Mouse (Mus musculus): ENCODE results near the gene Sgpp1. TPM values are rescaled to one million over a fixed set of nuclear protein-coding genes. Genes with fewer than 3 reads are reported as not detected.
"Not testable (repeated sequence)": the region's sequence is repeated elsewhere in the genome, so short reads cannot be mapped to it uniquely, and the experiment has no call there.

The Sgpp1 gene
- polyA plus RNA-seq, 1 experiment from 2014 or later, result 11.5 TPM

DNA sequence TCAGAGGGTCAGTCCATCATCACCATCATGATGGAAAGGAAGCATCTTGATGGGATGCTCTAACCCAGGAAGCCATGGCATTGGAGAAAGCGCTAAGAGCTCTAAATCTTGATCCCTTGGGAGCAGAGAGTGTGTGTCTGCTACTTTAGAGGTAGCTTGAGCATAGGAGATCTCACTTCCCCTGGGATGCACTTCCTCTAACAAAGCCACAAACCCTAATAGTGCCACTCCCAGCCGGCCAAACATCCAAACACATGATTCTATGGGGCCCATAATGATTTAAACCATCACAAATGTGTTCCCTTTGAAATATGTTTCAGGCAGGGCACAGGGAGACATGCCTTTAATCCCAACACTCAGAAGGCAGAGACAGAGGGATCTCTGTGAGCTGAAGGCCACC lies 46.5 kb downstream of the Sgpp1 start:
- Histone ChIP-seq H3K27me3 (ENCODE audit: control insufficient read depth, insufficient read depth, low read depth, low read length) (no peaks in the 10 kb centered on the region), H3K4me1 (ENCODE audit: control insufficient read depth, low read depth, low read length) (no peaks in the 10 kb centered on the region), H3K36me3 (ENCODE audit: control insufficient read depth, insufficient read depth) (no peaks in the 10 kb centered on the region), H3K27ac (ENCODE audit: low read length) (no peak overlapping the region), H3K4me2 (ENCODE audit: low read depth, low read length) (no peak overlapping the region), H3K9ac (ENCODE audit: low read depth, low read length) (no peak overlapping the region), H3K4me3 (ENCODE audit: low read depth, low read length) (no peak overlapping the region), H3K9me3 (replicated peaks; ENCODE audit: control insufficient read depth, low read length) (no peaks in the 10 kb centered on the region; the same call in 1 of the 2 replicates)
- ATAC-seq (ENCODE audit: low read depth), result no peak
- 58% methylated on average over 2 of the region's 2 CpGs for WGBS (ENCODE audit: insufficient replicate concordance)

DNA sequence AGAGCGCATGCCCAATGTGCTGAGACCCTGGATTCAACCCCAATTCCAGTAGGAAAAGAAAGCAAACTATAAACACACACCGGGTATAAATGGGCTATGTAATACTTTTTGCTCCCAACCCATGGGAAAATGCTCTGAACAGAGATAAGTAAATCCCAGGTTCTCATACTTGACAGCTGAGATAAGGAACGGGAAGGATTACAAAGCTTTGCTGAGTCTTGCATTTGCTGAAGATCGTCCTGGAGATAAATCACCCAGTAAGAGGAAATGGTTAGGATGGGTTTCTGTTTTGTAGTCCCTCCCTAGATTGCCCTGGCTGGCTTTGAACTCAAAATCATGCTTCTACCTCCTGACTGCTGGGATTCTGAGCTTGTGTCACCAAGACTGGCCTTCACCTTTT lies 48.2 kb downstream of the Sgpp1 start:
- Histone ChIP-seq H3K9me3 (replicated peaks; ENCODE audit: control insufficient read depth, low read length) (no peaks in the 10 kb centered on the region; the same call in 1 of the 2 replicates), H3K27me3 (ENCODE audit: control insufficient read depth, insufficient read depth, low read depth, low read length) (no peaks in the 10 kb centered on the region), H3K9ac (ENCODE audit: low read depth, low read length) (no peak overlapping the region), H3K36me3 (ENCODE audit: control insufficient read depth, insufficient read depth) (no peaks in the 10 kb centered on the region), H3K4me2 (ENCODE audit: low read depth, low read length) (no peak overlapping the region), H3K4me1 (ENCODE audit: control insufficient read depth, low read depth, low read length) (no peaks in the 10 kb centered on the region), H3K4me3 (ENCODE audit: low read depth, low read length) (no peak overlapping the region), H3K27ac (ENCODE audit: low read length) (no peak overlapping the region)
- 22% methylated on average over 4 of the region's 4 CpGs for WGBS (ENCODE audit: insufficient replicate concordance)
- ATAC-seq (ENCODE audit: low read depth), result no peak

DNA sequence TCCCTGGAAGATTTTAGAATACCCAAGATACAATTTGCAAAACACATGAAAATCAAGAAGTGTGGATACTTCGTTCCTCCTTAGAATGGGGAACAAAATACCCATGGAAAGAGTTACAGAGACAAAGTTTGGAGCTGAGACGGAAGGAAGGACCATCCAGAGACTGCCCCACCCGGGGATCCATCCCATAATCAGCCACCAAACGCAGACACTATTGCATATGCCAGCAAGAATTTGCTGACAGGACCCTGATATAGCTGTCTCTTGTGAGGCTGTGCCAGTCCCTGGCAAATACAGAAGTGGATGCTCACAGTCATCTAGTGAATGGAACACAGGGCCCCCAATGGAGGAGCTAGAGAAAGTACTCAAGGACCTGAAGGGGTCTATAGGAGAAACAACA lies 51.5 kb downstream of the Sgpp1 start:
- H3K9ac ChIP-seq (ENCODE audit: low read depth, low read length); ATAC-seq (ENCODE audit: low read depth); H3K36me3 ChIP-seq (ENCODE audit: control insufficient read depth, insufficient read depth); H3K4me2 ChIP-seq (ENCODE audit: low read depth, low read length); H3K27me3 ChIP-seq (ENCODE audit: control insufficient read depth, insufficient read depth, low read depth, low read length); H3K9me3 ChIP-seq (replicated peaks; ENCODE audit: control insufficient read depth, low read length); H3K4me3 ChIP-seq (ENCODE audit: low read depth, low read length); H3K27ac ChIP-seq (ENCODE audit: low read length); H3K4me1 ChIP-seq (ENCODE audit: control insufficient read depth, low read depth, low read length): not testable (repeated sequence)
- 49% methylated on average over 4 of the region's 4 CpGs for WGBS (ENCODE audit: insufficient replicate concordance)

DNA sequence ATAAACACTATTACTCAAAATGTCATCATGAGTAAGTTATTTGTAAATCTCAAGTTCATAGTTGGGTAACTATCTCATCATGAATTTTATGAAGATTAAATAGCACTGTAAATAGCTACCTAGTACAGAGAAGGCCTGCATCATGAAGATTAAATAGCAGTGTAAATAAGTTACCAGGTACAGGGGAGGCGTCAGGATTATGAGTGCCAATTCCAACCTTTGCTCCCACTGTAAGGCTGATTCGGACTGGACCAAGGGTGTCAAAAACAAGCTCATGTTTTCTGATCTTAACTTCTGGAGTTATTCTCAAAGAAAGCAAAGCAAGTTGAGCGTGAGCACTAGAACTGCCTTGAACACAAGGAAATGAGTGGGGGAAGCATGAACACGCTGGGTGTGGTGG lies 51.9 kb downstream of the Sgpp1 start:
- Histone ChIP-seq H3K4me1 (ENCODE audit: control insufficient read depth, low read depth, low read length) (no peaks in the 10 kb centered on the region), H3K36me3 (ENCODE audit: control insufficient read depth, insufficient read depth) (no peaks in the 10 kb centered on the region), H3K27me3 (ENCODE audit: control insufficient read depth, insufficient read depth, low read depth, low read length) (no peaks in the 10 kb centered on the region), H3K27ac (ENCODE audit: low read length) (no peak overlapping the region), H3K4me2 (ENCODE audit: low read depth, low read length) (no peak overlapping the region), H3K4me3 (ENCODE audit: low read depth, low read length) (no peak overlapping the region), H3K9ac (ENCODE audit: low read depth, low read length) (no peak overlapping the region), H3K9me3 (replicated peaks; ENCODE audit: control insufficient read depth, low read length) (no peaks in the 10 kb centered on the region; the same call in 1 of the 2 replicates)
- no peak for ATAC-seq (ENCODE audit: low read depth)
- WGBS (ENCODE audit: insufficient replicate concordance), result 72% methylated on average over 4 of the region's 4 CpGs

DNA sequence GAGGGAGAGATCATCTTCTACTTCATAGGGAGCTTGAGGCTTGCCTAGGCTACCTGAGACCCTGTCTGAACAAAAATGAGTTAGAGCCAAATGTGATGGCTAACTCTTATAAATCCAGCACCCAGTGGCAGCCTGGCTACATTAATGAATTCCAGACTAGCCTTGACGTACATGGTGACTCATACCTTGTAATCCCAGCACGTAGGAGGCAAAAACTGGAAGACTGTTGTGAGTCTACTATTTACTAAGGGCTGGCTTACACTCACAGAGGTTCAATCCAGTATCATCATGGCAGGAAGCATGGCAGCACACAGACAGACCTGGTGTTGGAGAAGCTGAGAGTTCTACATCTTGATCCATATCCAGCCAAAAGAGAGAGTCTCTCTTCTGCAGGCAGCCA lies 52.7 kb downstream of the Sgpp1 start:
- 59% methylated on average over 2 of the region's 2 CpGs for WGBS (ENCODE audit: insufficient replicate concordance)
- Histone ChIP-seq H3K27ac (ENCODE audit: low read length) (no peak overlapping the region), H3K4me1 (ENCODE audit: control insufficient read depth, low read depth, low read length) (no peaks in the 10 kb centered on the region), H3K9me3 (replicated peaks; ENCODE audit: control insufficient read depth, low read length) (no peaks in the 10 kb centered on the region; the same call in 1 of the 2 replicates), H3K4me2 (ENCODE audit: low read depth, low read length) (no peak overlapping the region), H3K27me3 (ENCODE audit: control insufficient read depth, insufficient read depth, low read depth, low read length) (no peaks in the 10 kb centered on the region), H3K9ac (ENCODE audit: low read depth, low read length) (no peak overlapping the region), H3K4me3 (ENCODE audit: low read depth, low read length) (no peak overlapping the region), H3K36me3 (ENCODE audit: control insufficient read depth, insufficient read depth) (no peaks in the 10 kb centered on the region)
- ATAC-seq (ENCODE audit: low read depth), result no peak

DNA sequence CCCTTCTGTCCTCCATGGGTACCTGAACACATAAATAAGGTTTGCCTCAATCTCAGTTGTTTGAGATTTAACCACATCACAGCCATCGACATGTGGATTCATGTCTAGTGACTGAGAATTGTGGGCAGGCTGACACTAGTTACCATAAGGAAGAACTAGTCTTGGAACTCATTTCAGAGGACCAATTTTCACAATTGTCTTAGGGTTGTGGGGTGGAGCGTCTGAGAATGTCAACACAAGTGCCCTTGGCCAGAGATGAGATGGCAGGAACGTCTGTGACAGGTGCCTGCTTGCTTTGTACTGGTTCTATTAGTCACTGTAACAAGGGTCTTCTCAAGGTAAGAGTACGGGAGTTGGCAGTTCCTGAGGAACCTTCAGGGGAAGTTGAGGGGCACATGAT lies 54.4 kb downstream of the Sgpp1 start:
- no peak overlapping the region for H3K4me3 ChIP-seq (ENCODE audit: low read depth, low read length)
- H3K9me3 ChIP-seq (replicated peaks; ENCODE audit: control insufficient read depth, low read length), result no peaks in the 10 kb centered on the region; the same call in 1 of the 2 replicates
- 66% methylated on average over 4 of the region's 4 CpGs for WGBS (ENCODE audit: insufficient replicate concordance)
- ATAC-seq (ENCODE audit: low read depth), result no peak
- H3K9ac ChIP-seq (ENCODE audit: low read depth, low read length), result no peak overlapping the region
- no peaks in the 10 kb centered on the region for H3K36me3 ChIP-seq (ENCODE audit: control insufficient read depth, insufficient read depth)
- H3K4me2 ChIP-seq (ENCODE audit: low read depth, low read length), result no peak overlapping the region
- no peaks in the 10 kb centered on the region for H3K4me1 ChIP-seq (ENCODE audit: control insufficient read depth, low read depth, low read length)
- H3K27ac ChIP-seq (ENCODE audit: low read length), result no peak overlapping the region
- H3K27me3 ChIP-seq (ENCODE audit: control insufficient read depth, insufficient read depth, low read depth, low read length), result no peaks in the 10 kb centered on the region

DNA sequence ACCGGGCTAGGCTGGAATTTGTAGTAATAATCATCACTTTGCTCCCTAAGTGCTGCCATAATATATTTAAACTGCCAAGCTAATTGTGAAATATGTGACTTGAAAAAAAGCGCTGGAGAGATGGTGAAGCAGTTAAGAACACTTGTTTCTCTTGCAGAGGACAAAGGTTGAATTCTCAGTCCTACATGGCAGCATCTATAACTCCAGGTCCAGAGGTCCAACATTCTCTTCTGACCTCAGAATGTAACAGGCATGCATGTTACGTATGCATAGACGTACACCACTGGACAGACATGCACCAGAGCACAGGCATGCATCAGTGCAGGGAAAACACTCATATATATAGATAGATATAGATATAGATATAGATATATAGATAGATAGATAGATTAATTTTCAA lies 57.1 kb downstream of the Sgpp1 start:
- Histone ChIP-seq H3K9ac (ENCODE audit: low read depth, low read length) (no peak overlapping the region), H3K4me1 (ENCODE audit: control insufficient read depth, low read depth, low read length) (no peaks in the 10 kb centered on the region), H3K27ac (ENCODE audit: low read length) (no peak overlapping the region), H3K4me2 (ENCODE audit: low read depth, low read length) (no peak overlapping the region), H3K27me3 (ENCODE audit: control insufficient read depth, insufficient read depth, low read depth, low read length) (no peaks in the 10 kb centered on the region), H3K9me3 (replicated peaks; ENCODE audit: control insufficient read depth, low read length) (no peaks in the 10 kb centered on the region), H3K4me3 (ENCODE audit: low read depth, low read length) (no peak overlapping the region), H3K36me3 (ENCODE audit: control insufficient read depth, insufficient read depth) (no peaks in the 10 kb centered on the region)
- ATAC-seq (ENCODE audit: low read depth), result no peak
- 74% methylated on average over 4 of the region's 4 CpGs for WGBS (ENCODE audit: insufficient replicate concordance)

DNA sequence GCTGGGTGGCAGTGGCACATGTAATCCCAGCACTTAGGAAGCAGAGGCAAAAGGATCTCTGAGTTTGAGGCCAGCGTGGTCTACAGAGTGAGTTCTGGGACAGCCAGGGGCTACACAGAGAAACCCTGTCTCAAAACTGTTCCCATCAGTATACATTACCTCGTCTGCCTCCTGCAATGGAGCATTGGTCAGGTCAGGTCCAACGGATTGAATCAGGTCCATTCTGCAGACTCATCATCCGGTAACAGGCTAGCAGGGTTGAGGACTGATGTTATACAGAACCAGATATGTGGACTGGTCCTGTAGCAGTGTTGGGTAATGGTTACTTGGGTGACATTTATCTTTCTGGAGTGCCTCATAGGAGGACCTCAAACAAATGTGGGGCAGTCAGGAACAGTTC lies 62.9 kb downstream of the Sgpp1 start:
- H3K4me1 ChIP-seq (ENCODE audit: control insufficient read depth, low read depth, low read length), result peaks cover 22% of the 10 kb centered on the region
- no peak overlapping the region for H3K4me3 ChIP-seq (ENCODE audit: low read depth, low read length)
- ATAC-seq (ENCODE audit: low read depth), result no peak
- H3K9ac ChIP-seq (ENCODE audit: low read depth, low read length), result no peak overlapping the region
- no peaks in the 10 kb centered on the region for H3K36me3 ChIP-seq (ENCODE audit: control insufficient read depth, insufficient read depth)
- H3K4me2 ChIP-seq (ENCODE audit: low read depth, low read length), result no peak overlapping the region
- H3K9me3 ChIP-seq (replicated peaks; ENCODE audit: control insufficient read depth, low read length), result no peaks in the 10 kb centered on the region
- H3K27ac ChIP-seq (ENCODE audit: low read length), result no peak overlapping the region
- H3K27me3 ChIP-seq (ENCODE audit: control insufficient read depth, insufficient read depth, low read depth, low read length), result no peaks in the 10 kb centered on the region
- 79% methylated on average over 4 of the region's 4 CpGs for WGBS (ENCODE audit: insufficient replicate concordance)

DNA sequence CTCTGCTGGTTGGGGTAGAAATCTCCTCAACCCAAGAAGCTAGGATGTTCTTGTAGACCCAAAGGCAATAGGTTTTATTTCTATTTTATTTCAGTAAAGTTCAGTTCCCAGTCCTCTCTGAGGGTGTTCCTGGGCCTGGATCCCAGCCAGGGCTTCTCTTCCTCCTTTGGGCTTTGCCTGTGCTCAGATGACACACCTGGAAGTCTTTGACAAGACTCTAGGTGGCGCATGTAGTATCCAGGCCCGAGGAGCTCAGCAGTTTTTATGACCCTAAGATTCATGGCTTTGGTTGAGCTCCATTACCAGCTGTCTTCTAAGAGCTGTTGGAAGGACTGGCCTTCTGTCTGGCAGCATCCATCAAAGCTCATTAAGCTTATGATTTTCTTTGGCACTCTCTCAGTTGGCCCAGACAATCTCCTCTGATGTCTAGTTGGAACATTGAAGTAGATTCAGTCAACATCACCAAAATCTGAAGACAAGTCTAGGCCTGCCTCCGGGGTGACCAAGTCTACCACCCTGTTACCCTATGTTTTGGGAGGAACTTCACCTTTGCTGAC lies 63.7 kb downstream of the Sgpp1 start:
- 66% methylated on average over 3 of the region's 3 CpGs for WGBS (ENCODE audit: insufficient replicate concordance)
- no peak overlapping the region for H3K9ac ChIP-seq (ENCODE audit: low read depth, low read length)
- H3K4me2 ChIP-seq (ENCODE audit: low read depth, low read length), result no peak overlapping the region
- H3K9me3 ChIP-seq (replicated peaks; ENCODE audit: control insufficient read depth, low read length), result no peaks in the 10 kb centered on the region
- no peaks in the 10 kb centered on the region for H3K36me3 ChIP-seq (ENCODE audit: control insufficient read depth, insufficient read depth)
- H3K4me3 ChIP-seq (ENCODE audit: low read depth, low read length), result no peak overlapping the region
- H3K4me1 ChIP-seq (ENCODE audit: control insufficient read depth, low read depth, low read length), result peaks cover 24% of the 10 kb centered on the region
- ATAC-seq (ENCODE audit: low read depth), result no peak
- no peaks in the 10 kb centered on the region for H3K27me3 ChIP-seq (ENCODE audit: control insufficient read depth, insufficient read depth, low read depth, low read length)
- H3K27ac ChIP-seq (ENCODE audit: low read length), result no peak overlapping the region

Data from liver, embryonic 16.5 days (tissue).